ENCODE assay signal across 35 mouse cellular contexts in the genomic region with DNA sequence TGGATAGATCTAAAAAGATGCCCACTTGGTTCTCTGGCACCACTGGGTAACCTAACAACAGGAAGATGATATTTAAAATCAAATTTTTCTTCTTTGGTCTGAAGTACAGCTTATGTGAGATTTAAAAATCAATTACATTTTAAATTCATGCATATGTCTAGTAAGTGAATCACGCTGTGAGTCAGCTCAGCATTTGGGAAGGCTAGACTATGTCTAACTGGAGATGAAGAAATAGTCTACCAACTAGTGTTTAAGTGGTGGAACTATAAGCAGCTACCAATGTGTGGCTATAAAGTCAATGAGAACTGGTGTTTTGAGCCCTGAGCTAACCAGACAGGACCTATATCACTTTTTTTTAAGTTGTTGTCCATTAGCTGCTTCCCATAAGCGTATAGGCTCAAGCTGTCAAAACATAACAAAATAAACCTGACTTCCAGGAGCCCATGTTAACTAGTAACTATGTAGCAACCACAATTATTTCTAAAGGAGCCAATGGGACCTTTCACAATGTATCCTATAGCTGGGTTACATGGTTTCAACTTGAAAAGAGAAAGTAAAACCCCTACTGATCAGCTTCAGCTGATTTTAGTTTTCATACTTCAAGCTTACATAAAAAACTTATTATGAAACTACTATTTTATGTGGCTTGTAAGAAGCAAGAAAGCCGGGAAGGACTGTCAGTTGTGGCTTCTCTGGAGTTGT. TPM values are rescaled to one million over a fixed set of nuclear protein-coding genes. Genes with fewer than 3 reads are reported as not detected.
DNase-seq lines count a peak whose midpoint lies in the region; TF ChIP-seq lines count a peak whose summit lies in the region.
"Had no signal": no experiment of that assay in that cellular context is flagged by ENCODE, and none has a peak within 500 bp of the region (broad histone marks: within the 10 kb centered on the region; RNA-seq: fewer than 3 reads in every experiment).

No protein-coding gene starts in this region.

- TF ChIP-seq CTCF in left cerebral cortex, adult 2 months (IDR thresholded peaks at IDR 0.05) = no peak

- no peak overlapping the region for H3ac ChIP-seq in myocyte (ENCODE audit: control insufficient read depth, insufficient read length)

- H3K4me3 ChIP-seq in left cerebral cortex, adult 2 months = no peak overlapping the region
- no peak overlapping the region for H3K4me3 ChIP-seq in myocyte
- H3K4me3 ChIP-seq: embryonic facial prominence, embryonic 13.5 days; forebrain, embryonic 13.5 days; heart, embryonic 12.5 days; hindbrain, embryonic 10.5 days; kidney, embryonic 15.5 days; lung, embryonic 15.5 days; midbrain, embryonic 15.5 days; neural tube, embryonic 13.5 days had no signal

- peak overlapping the region; percentile 1 for H3K4me2 ChIP-seq in myocyte (ENCODE audit: low read depth)
- H3K4me2 ChIP-seq: embryonic facial prominence, embryonic 13.5 days; forebrain, embryonic 13.5 days; heart, embryonic 12.5 days; kidney, embryonic 15.5 days; lung, embryonic 15.5 days; midbrain, embryonic 15.5 days; neural tube, embryonic 13.5 days had no signal

- no peak for DNase-seq in left cerebral cortex, adult 2 months (ENCODE audit: extremely low spot score in 1 of 2, low spot score in 2 of 2)
- DNase-seq in left cerebral cortex, adult 11 months (ENCODE audit: low spot score) = no peak
- DNase-seq in A20 (ENCODE audit: low read depth, low spot score) = peak; percentile 19
- peak; percentile 69 for DNase-seq in brain, adult 2 months (ENCODE audit: low read depth, low spot score)
- DNase-seq in spleen, postnatal 4 days (ENCODE audit: low spot score in 2 of 2) = no peak
- DNase-seq in right cerebral cortex, adult 2 months (ENCODE audit: low spot score in 2 of 2) = no peak
- DNase-seq: adrenal gland, adult 2 months; cerebellum, postnatal 36 days; embryo, embryonic 11 days; gastrocnemius, postnatal 14 days; heart, adult 18-20 months; heart, postnatal 10 days; kidney, adult 11 months; kidney, postnatal 36 days; lung, postnatal 4 days; right cerebral cortex, adult 18-20 months had no signal

- intact Hi-C loops in left cerebral cortex, adult 2 months (cut with DNase I) = no loop called here

- H3K36me3 ChIP-seq in myocyte (ENCODE audit: control insufficient read depth, insufficient read depth) = no peaks in the 10 kb centered on the region
- H3K36me3 ChIP-seq: embryonic facial prominence, embryonic 13.5 days; heart, embryonic 12.5 days; hindbrain, embryonic 10.5 days; kidney, embryonic 15.5 days; lung, embryonic 15.5 days; midbrain, embryonic 15.5 days; neural tube, embryonic 13.5 days had no signal

- no peaks in the 10 kb centered on the region for H3K27me3 ChIP-seq in myocyte (ENCODE audit: control insufficient read depth, insufficient read depth, insufficient read length)
- H3K27me3 ChIP-seq: embryonic facial prominence, embryonic 13.5 days; forebrain, embryonic 13.5 days; heart, embryonic 12.5 days; kidney, embryonic 15.5 days; lung, embryonic 15.5 days; midbrain, embryonic 15.5 days; neural tube, embryonic 13.5 days; Patski had no signal

- H3K79me2 ChIP-seq in myocyte (ENCODE audit: control insufficient read depth, insufficient read depth) = peaks cover 100% of the 10 kb centered on the region

- H3K27ac ChIP-seq in left cerebral cortex, adult 2 months = peak overlapping the region; percentile 54
- H3K27ac ChIP-seq: embryonic facial prominence, embryonic 13.5 days; forebrain, embryonic 13.5 days; hindbrain, embryonic 10.5 days; hindbrain, postnatal 0 days; liver, embryonic 14.5 days; lung, embryonic 15.5 days; midbrain, embryonic 15.5 days; neural tube, embryonic 13.5 days had no signal

- TF ChIP-seq POLR2A in myocyte (IDR thresholded peaks at IDR 0.05; ENCODE audit: insufficient read length, low read depth) = no peak

TF ChIP-seq in myocyte, 11 proteins besides CTCF, POLR2A, EP300 and RAD21:
- TF ChIP-seq MAX (IDR thresholded peaks at IDR 0.05; ENCODE audit: low read depth) (no peak), USF1 (IDR thresholded peaks at IDR 0.05; ENCODE audit: low read depth) (no peak), TCF3 (IDR thresholded peaks at IDR 0.05; ENCODE audit: insufficient read length, low read depth) (no peak), CEBPB (IDR thresholded peaks at IDR 0.05; ENCODE audit: insufficient read depth, poor library complexity, severe bottlenecking) (no peak), E2F4 (IDR thresholded peaks at IDR 0.05; ENCODE audit: insufficient read depth) (no peak), TCF12 (IDR thresholded peaks at IDR 0.05; ENCODE audit: insufficient read depth, poor library complexity, severe bottlenecking) (no peak), SRF (IDR thresholded peaks at IDR 0.05; ENCODE audit: control insufficient read depth, insufficient read length, low read depth) (no peak)
TF ChIP-seq in myocyte: peak in this region for 0.

RNA-seq across cellular contexts. Expression of a gene that starts 9.9 kb away (rescaled TPM):
- 100 to 1,000 TPM; 332 to 340 TPM for total RNA-seq in left cerebral cortex, adult 2 months (2021)
- polyA plus RNA-seq in myocyte (2012; fragmentation: generic; extraction: Trizol) = 51.0 TPM

RNA-seq across cellular contexts. Expression of a gene that starts 54.9 kb away (rescaled TPM):
- total RNA-seq in left cerebral cortex, adult 2 months (2021) = 10 to 100 TPM; 65.9 to 69.0 TPM
- 46.6 TPM for polyA plus RNA-seq in myocyte (2012; fragmentation: generic; extraction: Trizol)

RNA-seq across cellular contexts. Expression of a gene that starts 55.3 kb away (rescaled TPM):
- total RNA-seq in left cerebral cortex, adult 2 months (2021) = not detected
- not detected for polyA plus RNA-seq in myocyte (2012; fragmentation: generic; extraction: Trizol)
- total RNA-seq: adrenal gland, adult 2 months; ES-E14; gastrocnemius, postnatal 14 days; heart, adult 18-20 months; heart, postnatal 10 days; hindbrain, postnatal 0 days; left cerebral cortex, adult 8-10 months had no signal
- polyA plus RNA-seq: adrenal gland, adult 2 months; cerebellum, adult 2 months; embryonic facial prominence, embryonic 13.5 days; forebrain, embryonic 13.5 days; frontal cortex, adult 2 months; heart, embryonic 12.5 days; hindbrain, embryonic 10.5 days; hindbrain, postnatal 0 days; kidney, embryonic 15.5 days; limb, embryonic 11.5 days; liver, embryonic 14.5 days; lung, embryonic 15.5 days; midbrain, embryonic 15.5 days; neural tube, embryonic 13.5 days; Patski; small intestine, adult 2 months; thymus, postnatal 0 days had no signal

Comparison
In these comparisons a context has a peak if more than half of its experiments do, and no peak if none do; other contexts are left out.
1. DNase-seq: peak in A20 (single experiment) and brain, adult 2 months (single experiment); none in left cerebral cortex, adult 2 months (0 of 2), left cerebral cortex, adult 11 months (single experiment), spleen, postnatal 4 days (0 of 2) and right cerebral cortex, adult 2 months (0 of 2).